Mouse (Mus musculus) megakaryocyte, embryonic 14.5 days (primary cell): ENCODE data around the gene Nab1. TPM values are rescaled to one million over a fixed set of nuclear protein-coding genes. Genes with fewer than 3 reads are reported as not detected.

ENCODE experiments used
- H3K27me3 ChIP-seq: replicated peaks from 2 replicates; pipeline ENCODE3; 2012; ENCODE audit warnings: inconsistent platforms
- H3K36me3 ChIP-seq: replicated peaks from 2 replicates; pipeline ENCODE3; 2012; ENCODE audit warnings: low read length, inconsistent platforms, mixed read lengths
- H3K4me1 ChIP-seq: 2 replicates; pipeline ENCODE4 v1.6.1; 2012; ENCODE audit warnings: inconsistent platforms
- H3K4me3 ChIP-seq: replicated peaks from 2 replicates; pipeline ENCODE3; 2012; ENCODE audit warnings: moderate library complexity, mild to moderate bottlenecking, inconsistent platforms
- H3K9me3 ChIP-seq: 2 replicates; pipeline ENCODE4 v1.6.1; 2012; ENCODE audit warnings: inconsistent platforms
- FLI1 ChIP-seq: IDR thresholded peaks from 2 replicates; pipeline ENCODE4 v1.6.1; 2012; ENCODE audit warnings: low read length, inconsistent platforms, mixed read lengths
- GATA1 ChIP-seq: IDR thresholded peaks from 3 replicates; pipeline ENCODE4 v1.6.1; 2012; ENCODE audit warnings: mixed read lengths, low read length, inconsistent platforms, borderline replicate concordance
- polyA plus RNA-seq: library from polyadenylated mRNA; stranded (reverse); fragments of >175 nt; gene quantifications from 2 replicates; pipeline ENCODE4 v1.2.3, GENCODE M21; 2012; ENCODE audit warnings: low replicate concordance; ENCODE audit not compliant: insufficient read depth

Gene Nab1
- polyA plus RNA-seq, 1 experiment = 68.2 TPM

GRCm38 (mm10) chr1:52451360-52451759 is 49.1 kb downstream of the Nab1 start:
- Histone ChIP-seq H3K36me3 (peaks cover 25% of the 10 kb centered on the region), H3K27me3 (no peaks in the 10 kb centered on the region), H3K9me3 (no peaks in the 10 kb centered on the region), H3K4me1 (peaks cover 36% of the 10 kb centered on the region), H3K4me3 (no peak overlapping the region)
- no peak for TF ChIP-seq FLI1
- no peak for TF ChIP-seq GATA1

GRCm38 (mm10) chr1:52435856-52436255 is 64.6 kb downstream of the Nab1 start:
- no peak overlapping the region for H3K4me3 ChIP-seq
- H3K4me1 ChIP-seq = peaks cover 28% of the 10 kb centered on the region
- H3K9me3 ChIP-seq = no peaks in the 10 kb centered on the region
- H3K27me3 ChIP-seq = no peaks in the 10 kb centered on the region
- H3K36me3 ChIP-seq = no peaks in the 10 kb centered on the region
- TF ChIP-seq GATA1 = no peak

- Histone ChIP-seq H3K27me3 (no peaks in the 10 kb centered on the region), H3K9me3 (no peaks in the 10 kb centered on the region), H3K4me3 (no peak overlapping the region), H3K36me3 (no peaks in the 10 kb centered on the region), H3K4me1 (peaks cover 41% of the 10 kb centered on the region)
- TF ChIP-seq GATA1 (no peak), FLI1 (no peak)
Measured at GRCm38 (mm10) chr1:52434085-52434484, 66.4 kb downstream of the Nab1 start.

GRCm38 (mm10) chr1:52431806-52432205 is 68.7 kb downstream of the Nab1 start:
- Histone ChIP-seq H3K4me3 (no peak overlapping the region), H3K4me1 (peaks cover 41% of the 10 kb centered on the region), H3K9me3 (no peaks in the 10 kb centered on the region), H3K27me3 (no peaks in the 10 kb centered on the region), H3K36me3 (no peaks in the 10 kb centered on the region)
- no peak for TF ChIP-seq GATA1
- no peak for TF ChIP-seq FLI1

- peaks cover 33% of the 10 kb centered on the region for H3K4me1 ChIP-seq
- H3K4me3 ChIP-seq = no peak overlapping the region
- H3K36me3 ChIP-seq = no peaks in the 10 kb centered on the region
- H3K27me3 ChIP-seq = no peaks in the 10 kb centered on the region
- TF ChIP-seq GATA1 (no peak), FLI1 (no peak)
- H3K9me3 ChIP-seq = no peaks in the 10 kb centered on the region
Measured at GRCm38 (mm10) chr1:52430606-52431005, 69.9 kb downstream of the Nab1 start.

- H3K4me1 ChIP-seq = peaks cover 28% of the 10 kb centered on the region
- H3K36me3 ChIP-seq = no peaks in the 10 kb centered on the region
- TF ChIP-seq GATA1 (no peak), FLI1 (no peak)
- no peaks in the 10 kb centered on the region for H3K9me3 ChIP-seq
- H3K27me3 ChIP-seq = peaks cover 2% of the 10 kb centered on the region
- H3K4me3 ChIP-seq = no peak overlapping the region
Measured at GRCm38 (mm10) chr1:52430116-52430515, 70.4 kb downstream of the Nab1 start.

GRCm38 (mm10) chr1:52427841-52428464 is 72.5 kb downstream of the Nab1 start:
- TF ChIP-seq GATA1 = no peak
- TF ChIP-seq FLI1 = no peak
- H3K27me3 ChIP-seq = peaks cover 4% of the 10 kb centered on the region
- H3K4me1 ChIP-seq = peaks cover 21% of the 10 kb centered on the region
- no peaks in the 10 kb centered on the region for H3K36me3 ChIP-seq
- H3K4me3 ChIP-seq = no peak overlapping the region
- no peaks in the 10 kb centered on the region for H3K9me3 ChIP-seq

GRCm38 (mm10) chr1:52423846-52424245 is 76.6 kb downstream of the Nab1 start:
- H3K36me3 ChIP-seq = no peaks in the 10 kb centered on the region
- H3K4me1 ChIP-seq = peaks cover 5% of the 10 kb centered on the region
- H3K27me3 ChIP-seq = peaks cover 6% of the 10 kb centered on the region
- H3K4me3 ChIP-seq = no peak overlapping the region
- TF ChIP-seq FLI1 (no peak), GATA1 (no peak)
- H3K9me3 ChIP-seq = no peaks in the 10 kb centered on the region

GRCm38 (mm10) chr1:52423057-52423456 is 77.4 kb downstream of the Nab1 start:
- peaks cover 4% of the 10 kb centered on the region for H3K9me3 ChIP-seq
- H3K36me3 ChIP-seq = no peaks in the 10 kb centered on the region
- H3K27me3 ChIP-seq = peaks cover 6% of the 10 kb centered on the region
- peaks cover 5% of the 10 kb centered on the region for H3K4me1 ChIP-seq
- H3K4me3 ChIP-seq = no peak overlapping the region
- TF ChIP-seq GATA1 (no peak), FLI1 (no peak)

GRCm38 (mm10) chr1:52422137-52422536 is 78.3 kb downstream of the Nab1 start:
- no peak overlapping the region for H3K4me3 ChIP-seq
- peaks cover 6% of the 10 kb centered on the region for H3K27me3 ChIP-seq
- no peaks in the 10 kb centered on the region for H3K36me3 ChIP-seq
- peaks cover 5% of the 10 kb centered on the region for H3K4me1 ChIP-seq
- H3K9me3 ChIP-seq = peaks cover 4% of the 10 kb centered on the region
- TF ChIP-seq FLI1 = no peak
- no peak for TF ChIP-seq GATA1

GRCm38 (mm10) chr1:52421623-52422022 is 78.9 kb downstream of the Nab1 start:
- TF ChIP-seq FLI1 = no peak
- TF ChIP-seq GATA1 = no peak
- no peak overlapping the region for H3K4me3 ChIP-seq
- H3K4me1 ChIP-seq = peaks cover 5% of the 10 kb centered on the region
- peaks cover 4% of the 10 kb centered on the region for H3K9me3 ChIP-seq
- no peaks in the 10 kb centered on the region for H3K36me3 ChIP-seq
- peaks cover 6% of the 10 kb centered on the region for H3K27me3 ChIP-seq
